Mouse (Mus musculus) cerebellum, postnatal 14 days (tissue): ENCODE results near the gene Cxcr6.
A peak's percentile ranks its signal among the peaks of the same experiment; 100 is the strongest.

Source experiments
- DNase-seq, 2 experiments: peaks; one replicate each; pipeline ENCODE4 v3.0.0; 2021; ENCODE audit warnings: mixed read lengths in 2 of 2

Gene Cxcr6

DNA sequence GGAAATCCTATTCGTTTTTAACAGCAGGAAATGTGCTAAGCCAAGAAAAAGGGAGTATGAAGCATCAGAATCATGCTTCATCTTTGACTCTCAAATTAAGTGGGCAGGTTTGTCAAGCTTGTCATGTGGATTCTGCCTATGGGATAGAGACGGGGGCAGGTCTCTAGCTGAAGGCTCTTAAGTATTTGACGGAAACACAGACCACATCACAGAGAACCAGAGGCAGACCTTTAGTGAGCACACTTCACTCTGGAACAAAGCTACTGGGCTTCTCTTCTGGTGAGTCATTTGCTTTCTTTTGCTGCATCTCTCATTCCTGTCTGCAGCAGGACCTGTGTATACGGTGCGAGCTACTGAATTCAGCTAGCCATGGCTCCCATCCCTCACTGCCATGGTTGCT, at the start of gene Cxcr6:
Gene Cxcr6 (plus strand): TSS at position 209 of the 400 bp plus-strand sequence.
- DNase-seq = no peak

DNA sequence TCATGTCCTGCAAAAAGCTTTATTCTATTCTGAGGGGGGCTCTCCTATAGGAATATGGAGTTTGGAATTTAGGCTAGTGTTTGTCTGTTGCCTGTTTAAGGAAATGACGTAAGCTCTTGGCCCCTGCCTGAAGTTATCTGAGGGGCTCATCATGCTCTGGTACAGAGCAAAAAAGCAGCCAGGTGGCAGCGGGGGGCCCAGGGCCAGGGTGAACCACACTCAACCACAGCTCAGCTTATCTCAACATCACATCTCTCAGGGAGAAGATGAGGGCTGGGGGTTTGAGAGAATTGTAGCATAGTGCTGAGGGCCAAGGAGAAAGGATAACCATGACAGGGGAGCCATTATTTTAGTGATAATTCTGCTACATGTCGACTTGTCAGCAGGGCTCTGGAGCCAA, 49.5 kb upstream of the Cxcr6 start:
- no peak for DNase-seq

DNA sequence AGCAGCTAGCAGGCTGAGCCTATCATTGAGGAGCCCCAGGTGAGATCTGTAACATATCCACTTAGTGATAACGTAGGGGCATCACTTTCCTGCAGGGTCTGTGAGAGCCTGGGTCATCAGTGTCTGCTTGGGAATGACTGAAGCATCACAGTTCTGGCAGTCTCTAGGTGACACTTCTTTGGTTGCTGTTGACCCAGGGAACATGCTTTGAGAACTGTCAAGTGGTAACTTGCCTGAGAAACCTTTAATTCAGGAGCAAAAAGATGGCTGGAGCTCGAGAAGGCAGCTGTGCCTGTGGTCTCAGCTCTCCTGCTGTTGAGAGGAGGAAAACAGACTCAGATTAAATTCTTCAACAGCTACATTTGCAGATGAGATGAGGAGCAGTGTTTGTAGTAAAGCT, 48.9 kb upstream of the Cxcr6 start:
- no peak for DNase-seq

DNA sequence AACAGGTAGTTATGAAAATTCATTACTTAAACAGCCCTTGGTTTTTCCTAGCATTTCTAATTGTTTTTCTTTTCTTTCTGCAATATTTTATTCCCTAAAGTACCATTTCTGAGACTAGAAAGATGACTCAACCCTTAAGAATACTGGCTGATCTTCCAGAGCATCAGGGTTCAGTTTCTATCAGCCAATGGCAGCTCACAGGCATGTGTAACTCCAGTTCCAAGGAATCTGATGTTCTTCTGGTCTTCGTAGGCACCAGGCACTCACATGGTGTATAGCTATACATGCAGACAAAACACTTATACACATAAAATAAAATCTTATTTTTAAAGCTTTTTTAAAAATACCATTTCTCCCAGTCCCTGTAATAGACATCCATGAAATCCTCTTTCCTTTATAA, 48.1 kb upstream of the Cxcr6 start:
- DNase-seq = no peak

DNA sequence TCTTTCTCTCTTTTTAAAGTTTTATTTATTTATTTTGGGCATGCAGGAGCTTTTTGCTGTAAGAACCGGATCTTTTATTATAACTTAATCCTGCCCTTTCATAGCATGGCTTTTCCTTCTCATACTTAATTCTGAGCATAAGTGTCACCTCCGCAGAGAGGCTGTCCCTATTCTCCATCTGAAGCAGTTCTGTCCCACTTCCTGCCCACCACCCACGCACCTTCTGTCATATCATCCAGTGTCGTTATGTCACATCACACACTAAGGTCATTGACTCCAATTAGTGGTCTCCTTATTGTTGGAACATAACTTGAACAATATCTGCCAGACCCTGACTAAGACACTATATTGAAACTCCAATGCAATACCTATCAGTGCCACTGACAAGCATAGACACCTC, 47.6 kb upstream of the Cxcr6 start:
- no peak for DNase-seq

DNA sequence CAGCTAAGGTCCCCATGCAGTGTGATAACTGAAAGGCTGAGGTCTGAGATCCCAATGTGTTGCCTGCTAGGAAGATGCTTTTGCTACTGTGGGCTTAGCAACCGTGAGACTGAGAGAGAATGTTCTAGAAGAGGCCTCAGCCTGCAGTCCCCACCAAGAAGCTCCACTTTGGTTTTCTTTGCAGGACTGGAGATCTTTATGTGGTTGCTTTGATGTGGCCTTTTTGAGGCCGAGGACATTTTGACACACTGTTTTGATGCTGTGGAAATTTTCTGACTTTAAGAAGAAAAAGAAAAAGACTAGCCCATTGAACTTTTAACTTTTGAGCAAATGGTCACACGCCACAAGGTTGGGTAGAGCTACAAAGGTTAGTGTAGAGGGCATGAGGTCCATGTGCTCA, 45.5 kb upstream of the Cxcr6 start:
- no peak for DNase-seq

DNA sequence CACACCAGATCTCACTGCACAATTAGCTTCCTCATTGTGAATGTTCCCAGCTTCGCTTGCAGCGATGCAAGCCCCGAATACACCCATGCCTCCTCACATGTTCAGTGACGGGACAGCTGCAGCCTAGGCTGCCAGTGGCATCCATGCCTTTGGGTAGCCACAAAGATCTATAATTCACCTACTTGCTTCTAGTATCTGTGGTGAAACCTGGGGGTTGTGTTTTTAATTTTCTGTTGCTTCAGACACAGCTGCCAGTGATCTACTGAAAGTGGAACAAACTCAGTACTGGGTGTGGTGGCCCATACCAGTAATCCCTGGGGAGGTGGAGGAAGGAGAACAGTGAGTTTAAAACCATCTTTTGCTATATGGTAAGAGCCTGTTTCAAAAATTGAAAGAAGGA, 43.4 kb upstream of the Cxcr6 start:
- DNase-seq = no peak

DNA sequence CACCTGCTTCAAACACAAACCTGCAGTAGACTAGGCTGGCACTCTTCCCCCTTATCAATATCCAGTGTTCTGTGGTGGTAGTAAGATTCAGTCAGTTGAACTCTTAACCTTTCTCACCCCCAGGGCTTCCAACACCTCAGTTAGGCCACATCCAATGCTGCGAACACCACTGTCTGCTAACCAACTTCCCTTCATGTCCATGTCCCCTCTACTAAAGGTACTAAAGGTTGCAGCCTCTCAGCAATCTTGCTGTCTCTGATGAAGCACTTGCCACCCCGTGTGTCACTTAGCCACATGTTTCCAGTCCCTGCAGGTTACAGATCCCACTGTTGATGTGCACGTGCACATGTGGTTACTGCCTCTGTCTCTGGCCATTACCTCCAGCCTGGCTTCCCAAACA, 42.5 kb upstream of the Cxcr6 start:
- no peak for DNase-seq

DNA sequence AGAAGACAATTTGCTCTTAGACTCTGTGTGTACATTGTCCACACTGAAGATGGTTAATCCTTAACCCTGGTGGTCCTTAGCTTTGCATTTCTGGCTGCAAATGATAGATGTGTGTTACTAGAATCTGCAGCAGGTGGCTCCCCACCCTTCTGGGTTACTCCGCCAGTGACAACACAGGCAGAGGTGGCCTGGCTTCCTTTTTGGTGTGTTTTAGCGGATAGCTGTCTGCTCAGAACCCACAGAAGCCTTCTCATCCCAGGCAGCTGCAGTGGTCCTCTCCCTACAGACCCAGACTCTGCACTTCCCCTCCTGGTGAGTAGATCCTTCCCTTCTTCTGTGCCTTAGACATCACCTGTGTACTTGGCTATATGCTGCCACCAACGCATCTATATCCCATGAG, 39.3 kb upstream of the Cxcr6 start:
- DNase-seq = no peak

DNA sequence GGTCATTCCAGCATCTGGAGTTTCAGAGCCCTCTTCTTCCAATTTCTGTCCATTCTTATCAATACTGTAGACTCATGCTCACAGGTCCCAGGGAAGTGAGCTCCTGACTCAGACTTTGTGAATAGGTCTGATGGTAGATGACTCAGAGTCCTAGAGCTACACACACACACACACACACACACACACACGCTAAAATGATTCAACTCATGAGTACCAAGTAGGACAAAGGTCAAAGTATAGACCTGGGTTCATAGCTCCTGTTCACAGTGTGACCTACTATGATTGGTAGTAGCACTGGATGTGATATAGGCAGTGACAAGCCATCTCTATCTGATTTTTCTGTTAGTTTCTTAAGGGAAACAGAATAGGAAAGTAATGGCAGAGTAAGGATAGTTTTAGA, 37.8 kb upstream of the Cxcr6 start:
- DNase-seq = no peak

DNA sequence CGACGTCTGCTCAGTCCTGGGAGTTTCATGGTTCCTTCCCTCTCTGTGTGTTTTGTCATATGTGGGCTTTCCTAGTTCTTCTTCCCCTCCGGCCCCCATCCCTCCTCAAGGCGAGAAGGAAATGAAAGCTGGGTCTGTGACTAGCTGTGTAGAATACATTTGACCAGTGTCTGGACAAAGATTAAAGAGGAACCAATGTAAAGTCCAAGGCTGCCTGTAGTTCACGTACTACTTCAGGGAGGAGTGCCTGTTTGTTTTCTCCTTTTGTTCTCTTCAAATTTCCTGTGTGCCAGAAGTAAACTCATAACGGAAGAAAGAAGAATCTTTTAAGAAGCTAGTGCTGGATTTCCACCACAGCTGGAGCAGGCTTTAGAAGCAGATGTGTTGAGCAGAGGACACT, 36.7 kb upstream of the Cxcr6 start:
- DNase-seq = no peak

DNA sequence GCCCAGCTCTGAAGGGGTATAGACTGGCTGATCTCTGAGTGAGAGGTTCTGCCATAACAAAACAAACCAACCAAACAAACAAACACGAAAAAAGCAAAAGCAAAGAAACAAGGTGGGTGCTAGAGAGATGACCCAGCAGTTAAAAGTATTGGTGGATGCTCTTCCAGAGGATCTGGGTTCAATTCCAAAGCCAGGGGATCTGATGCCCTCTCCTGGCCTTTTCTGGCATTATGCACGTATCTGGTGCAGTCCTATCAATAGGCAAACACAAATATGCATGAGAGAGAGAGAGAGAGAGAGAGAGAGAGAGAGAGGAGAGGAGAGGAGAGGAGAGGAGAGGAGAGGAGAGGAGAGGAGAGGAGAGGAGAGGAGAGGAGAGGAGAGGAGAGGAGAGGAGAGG, 33.0 kb upstream of the Cxcr6 start:
- DNase-seq = peak; percentile 3 to 10

DNA sequence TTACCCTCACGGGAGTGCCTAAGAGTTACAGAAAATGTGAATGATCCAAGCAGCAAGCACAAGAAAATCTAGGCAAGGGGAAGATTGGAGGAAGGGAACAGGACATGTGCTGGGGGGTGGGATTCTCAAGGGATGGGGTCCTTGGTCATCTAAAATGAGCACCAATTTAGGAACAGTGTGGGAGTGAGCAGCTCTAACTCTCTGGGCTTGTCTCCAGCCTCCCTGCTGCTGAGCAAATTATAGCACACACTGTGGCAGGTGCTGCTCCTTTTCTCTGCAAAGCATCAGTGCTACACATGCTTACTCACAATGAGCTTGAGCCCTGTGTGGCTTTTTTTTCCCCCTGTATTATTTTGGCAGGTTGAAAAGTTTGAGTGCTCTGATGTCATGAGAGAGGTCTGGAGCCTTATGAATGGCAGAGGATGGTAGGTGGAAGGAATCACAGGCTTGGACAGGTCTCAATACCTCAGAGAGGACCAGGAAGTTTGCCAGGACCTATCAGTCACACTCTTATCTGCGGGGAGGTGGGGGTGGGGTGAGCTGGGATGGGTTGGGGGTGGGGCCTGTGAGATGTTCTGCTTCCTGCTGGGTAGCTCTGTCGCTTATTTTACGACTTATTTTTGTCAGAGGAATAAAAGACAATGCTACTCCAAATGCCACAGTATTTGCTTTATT, 17.3 kb upstream of the Cxcr6 start:
- peak; percentile 5 to 27 for DNase-seq

DNA sequence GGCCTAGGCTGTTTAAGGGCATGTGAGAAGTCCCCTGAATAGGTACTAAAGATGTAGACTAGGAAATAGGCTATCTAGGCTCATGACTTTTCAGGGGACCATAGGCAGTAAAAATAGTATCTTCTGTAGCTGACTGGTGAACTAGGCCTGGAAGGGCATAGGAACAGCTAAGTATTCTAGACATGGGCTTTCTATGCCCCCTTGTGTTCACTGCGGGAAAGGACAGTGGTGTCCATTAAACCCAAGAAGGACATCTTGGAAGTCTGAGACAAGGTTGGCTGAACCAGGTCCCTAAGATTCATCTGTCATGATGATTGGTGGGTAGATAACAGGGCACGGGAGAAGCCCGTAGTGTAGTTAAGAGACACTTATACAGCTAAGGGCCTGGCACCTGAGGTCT, 10.1 kb upstream of the Cxcr6 start:
- DNase-seq = peak; percentile 54 to 56

DNA sequence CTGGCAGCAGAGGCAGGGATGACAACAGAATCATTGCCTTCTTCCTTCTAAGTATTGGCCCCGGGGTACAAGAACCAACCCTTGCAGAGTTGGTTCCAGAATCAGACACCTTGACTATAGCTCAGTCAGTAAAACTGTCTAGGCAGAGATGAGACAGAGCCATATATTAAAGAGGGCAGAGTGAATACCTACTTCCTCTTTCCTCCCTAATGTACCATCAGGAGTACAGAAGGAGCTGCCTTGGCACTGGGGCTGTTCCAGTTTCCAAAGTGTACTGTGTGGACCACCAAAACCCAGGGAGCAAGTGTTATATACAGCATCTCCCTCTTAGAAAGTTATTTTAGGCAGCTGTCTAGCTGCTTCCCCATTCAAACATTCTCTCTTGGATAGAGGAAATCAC, 4.7 kb upstream of the Cxcr6 start:
- no peak for DNase-seq

DNA sequence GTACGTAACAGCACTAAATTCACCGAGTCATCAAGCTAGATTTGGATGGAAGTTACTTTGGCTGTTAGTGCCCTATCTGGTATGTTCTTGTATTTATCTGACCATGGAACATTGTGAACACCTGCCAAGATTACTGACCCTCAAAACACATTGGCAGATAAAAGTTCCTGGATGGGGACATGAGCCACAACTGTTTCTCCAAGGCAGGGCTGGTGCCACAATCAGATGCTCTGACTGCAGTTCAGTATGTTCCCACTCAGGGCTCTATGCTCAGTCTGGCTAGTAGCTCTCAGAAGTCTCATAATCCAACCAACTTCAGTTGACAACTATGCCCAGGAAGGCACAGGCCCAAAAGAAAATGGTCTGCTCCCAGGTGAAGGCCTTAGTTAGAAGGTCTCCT, 3.9 kb upstream of the Cxcr6 start:
- DNase-seq = no peak

DNA sequence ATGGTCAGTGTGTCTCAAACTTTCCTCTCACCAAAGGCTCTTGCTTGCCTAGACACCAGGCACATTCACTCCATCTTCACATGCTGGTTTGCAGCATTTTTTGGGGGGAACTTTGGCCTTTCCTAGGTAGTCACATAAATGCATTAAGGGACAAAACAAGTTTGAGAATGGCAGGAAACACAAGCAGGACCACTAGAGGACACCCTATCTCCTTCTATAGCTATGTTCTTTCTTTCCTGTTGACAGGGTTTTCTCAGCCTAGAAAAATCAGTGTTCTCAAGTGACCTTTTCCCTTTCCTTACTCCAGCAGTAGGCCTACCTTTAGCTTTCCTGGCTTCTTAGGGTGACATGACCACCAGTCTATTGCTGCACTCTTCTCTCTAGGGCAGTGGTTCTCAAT, 3.4 kb upstream of the Cxcr6 start:
- DNase-seq = no peak

DNA sequence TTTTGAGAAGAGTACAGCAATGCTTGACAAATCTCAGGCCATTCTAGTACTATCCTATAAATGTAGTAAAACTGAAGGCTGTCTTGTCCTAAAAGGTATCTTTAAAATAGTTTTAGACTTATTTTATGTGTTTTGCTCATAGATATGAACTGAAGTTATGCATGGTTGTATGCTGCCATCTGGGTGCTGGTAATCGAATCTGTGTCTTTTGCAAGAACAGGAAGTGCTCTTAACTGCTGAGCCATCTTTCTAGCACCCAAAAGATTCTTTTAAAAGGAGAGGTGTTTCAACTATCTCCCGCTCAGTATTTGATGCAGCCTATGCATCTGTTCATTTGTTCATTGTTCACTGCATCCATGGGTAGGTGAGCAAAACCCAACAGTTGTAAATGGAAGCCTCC, 1.0 kb upstream of the Cxcr6 start:
- no peak for DNase-seq

DNA sequence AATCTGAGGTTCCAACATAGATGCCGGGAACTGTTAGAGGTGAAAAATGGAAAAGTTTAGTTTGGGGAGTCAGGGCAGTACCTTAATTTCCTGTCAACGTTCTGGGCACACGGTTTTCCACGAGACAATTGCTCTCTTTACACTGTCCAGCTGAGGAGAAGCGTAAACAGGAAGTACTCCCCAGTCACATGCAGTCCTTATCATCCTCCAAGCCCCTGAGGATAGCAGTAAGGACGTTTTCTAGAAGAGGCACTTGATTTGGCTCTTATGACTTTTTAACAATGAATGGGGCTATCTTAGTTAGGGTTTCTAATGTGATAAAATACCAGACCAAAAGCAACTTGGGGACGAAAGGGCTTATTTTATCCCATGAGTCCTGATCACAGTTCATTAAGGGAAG, 2.3 kb downstream of the Cxcr6 start:
- DNase-seq = no peak

DNA sequence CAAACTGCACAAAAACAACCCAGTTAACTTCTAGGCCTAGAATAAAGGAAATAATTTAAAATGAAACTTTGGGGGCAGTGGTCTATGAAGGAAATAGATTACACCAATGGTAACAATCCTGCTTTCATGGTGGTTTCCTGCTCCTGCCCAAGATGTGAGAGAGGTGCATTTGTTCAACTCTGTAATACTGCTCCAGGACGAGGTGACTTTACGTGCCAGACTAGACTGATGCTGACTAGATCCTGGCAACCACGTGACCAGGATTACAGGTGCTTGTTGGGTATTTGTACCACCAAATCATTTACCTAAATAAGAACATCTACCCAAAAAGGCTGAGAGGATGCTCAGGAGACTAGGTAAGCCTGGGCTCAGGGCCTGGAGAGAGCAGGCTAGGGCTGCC, 5.6 kb downstream of the Cxcr6 start:
- DNase-seq = no peak

DNA sequence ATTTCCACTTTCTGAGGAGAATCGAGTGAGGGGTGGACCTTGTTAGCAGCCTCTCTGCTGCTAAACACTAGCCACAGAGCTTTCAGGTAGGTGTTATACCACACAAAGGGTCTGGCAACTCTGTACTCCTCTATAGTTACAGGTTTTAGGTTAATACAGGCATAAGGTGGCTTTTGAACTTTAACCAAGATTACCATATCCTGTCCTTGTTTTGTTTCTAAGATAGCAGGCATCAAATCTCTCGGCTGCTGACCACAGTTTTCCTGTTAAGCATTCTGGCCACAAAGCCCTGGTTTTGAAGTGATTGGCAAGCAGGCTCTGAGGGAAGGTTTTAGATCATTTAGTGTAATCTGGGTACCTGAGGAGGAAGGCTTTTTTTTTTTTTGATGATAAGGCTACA, 8.1 kb downstream of the Cxcr6 start:
- no peak for DNase-seq

DNA sequence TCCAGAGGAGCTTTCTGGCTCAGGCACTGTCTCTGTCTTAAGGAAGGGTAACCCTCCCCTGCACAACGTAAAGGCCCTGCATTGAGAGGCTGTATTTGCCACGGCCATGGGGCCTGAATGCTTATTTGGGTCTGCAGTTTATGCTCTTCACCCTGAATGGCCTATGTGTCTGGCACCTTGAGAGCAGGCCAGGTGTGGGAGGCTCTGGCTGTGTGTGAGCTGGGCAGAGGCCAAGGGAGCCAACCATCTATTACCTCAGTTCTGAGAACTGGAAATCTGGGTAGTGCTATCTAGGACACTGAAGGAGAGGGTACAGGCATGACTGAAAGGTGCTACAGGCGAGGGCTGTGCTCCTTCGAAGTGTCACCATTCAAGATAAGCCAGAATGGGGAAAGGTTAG, 8.5 kb downstream of the Cxcr6 start:
- DNase-seq = peak in 1 of 2 experiments; percentile 23

DNA sequence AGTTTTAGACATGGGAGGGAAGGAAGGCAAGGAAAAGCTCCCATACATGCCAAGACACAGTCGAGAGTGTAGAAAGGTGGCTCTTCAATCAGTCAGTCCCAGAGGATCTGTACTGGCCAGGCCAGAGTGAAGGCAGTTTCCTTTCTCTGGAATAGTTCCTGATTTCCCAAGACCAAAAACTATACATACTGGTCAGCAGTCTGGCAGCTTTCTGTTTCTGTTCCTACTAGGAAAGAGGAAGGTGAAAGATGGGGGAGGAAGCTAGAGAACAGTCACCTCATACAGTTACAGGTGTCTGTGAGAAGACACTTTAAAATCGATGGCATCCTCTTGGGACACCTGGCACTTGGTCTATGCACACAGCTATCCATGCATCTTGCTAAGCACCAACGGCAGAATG, 9.2 kb downstream of the Cxcr6 start:
- DNase-seq = no peak

DNA sequence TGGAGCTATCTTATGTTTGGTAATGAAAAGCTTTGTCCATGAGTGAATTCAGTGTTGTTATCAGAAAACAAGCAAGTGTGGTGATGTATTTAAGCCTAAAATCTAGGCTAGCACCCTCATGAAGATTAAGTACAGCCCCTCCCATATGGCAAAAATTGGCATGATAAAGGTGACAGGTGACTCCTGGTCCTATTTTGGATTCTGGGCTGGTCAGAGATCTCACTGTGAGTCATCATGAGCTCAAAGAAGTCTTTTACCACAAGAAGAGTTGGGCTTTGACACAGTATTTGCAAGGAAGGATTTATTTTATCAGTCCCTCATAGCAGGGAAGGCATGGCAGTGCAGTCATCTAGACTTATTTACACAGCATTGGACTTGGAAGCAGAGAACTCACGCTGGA, 9.7 kb downstream of the Cxcr6 start:
- no peak for DNase-seq

DNA sequence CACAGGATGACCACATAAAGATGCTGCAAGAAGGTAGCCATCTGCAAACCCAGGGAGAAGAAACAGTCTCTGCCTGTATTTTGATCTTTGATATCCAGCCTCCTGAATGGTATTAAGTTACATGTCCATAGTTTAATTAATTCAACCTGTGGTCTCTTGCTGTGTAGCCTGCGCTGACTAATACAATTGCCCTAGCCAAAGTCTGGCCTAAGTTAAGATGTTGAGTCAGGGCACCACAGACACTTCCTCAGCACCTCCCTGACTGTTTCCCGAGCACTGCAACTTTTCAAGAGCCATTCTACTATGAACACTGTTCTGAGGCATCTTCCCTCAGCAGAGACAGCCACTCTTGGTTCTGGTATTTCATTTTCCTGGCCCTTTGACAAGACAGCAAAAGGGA, 12.3 kb downstream of the Cxcr6 start:
- DNase-seq = no peak

DNA sequence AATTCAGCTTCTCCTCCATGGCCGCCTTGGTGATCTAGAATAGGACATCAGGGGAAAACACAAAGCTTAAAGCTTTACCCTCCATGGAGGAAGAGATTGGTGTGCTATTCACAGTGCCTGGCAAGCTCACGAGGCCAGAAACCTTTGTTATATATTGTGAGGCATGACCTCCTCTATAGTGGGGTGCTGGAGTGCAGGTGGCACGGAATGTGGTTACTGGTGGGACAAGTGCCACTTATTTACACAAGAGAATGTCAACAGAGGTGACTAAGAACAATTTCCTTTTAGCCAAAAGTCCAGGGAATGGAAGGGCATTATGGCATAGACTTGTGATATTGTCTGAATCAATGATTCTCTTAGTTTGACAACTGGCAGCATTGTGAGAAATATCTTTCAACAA, 20.4 kb downstream of the Cxcr6 start:
- no peak for DNase-seq
